Mouse (Mus musculus) kidney, postnatal 14 days (tissue): ENCODE data around the gene Zfp296.
"Not testable (repeated sequence)": the region's sequence is repeated elsewhere in the genome, so short reads cannot be mapped to it uniquely, and the experiment has no call there.

ENCODE experiments used
- DNase-seq: peaks from one replicate; pipeline ENCODE4 v3.0.0; 2022; ENCODE audit warnings: mixed read lengths

Zfp296 gene

GRCm38 (mm10) chr7:19562643-19563410 lies 14.3 kb upstream of the Zfp296 start, which contains the start of gene Ppp1r37:
Gene Ppp1r37, minus strand, starts transcription at chr7:19563076.
- DNase-seq, result peak; percentile 68

- no peak for DNase-seq
Observed at GRCm38 (mm10) chr7:19563884-19564283, 13.2 kb upstream of the Zfp296 start.

- DNase-seq, result no peak
Observed at GRCm38 (mm10) chr7:19564455-19564854, 12.6 kb upstream of the Zfp296 start.

GRCm38 (mm10) chr7:19565803-19566202 lies 11.3 kb upstream of the Zfp296 start:
- no peak for DNase-seq

- DNase-seq, result peak; percentile 68
Observed at GRCm38 (mm10) chr7:19567426-19567825, 9.7 kb upstream of the Zfp296 start.

GRCm38 (mm10) chr7:19569647-19570046 lies 7.4 kb upstream of the Zfp296 start:
- DNase-seq, result no peak

GRCm38 (mm10) chr7:19572926-19573775 lies 3.9 kb upstream of the Zfp296 start:
- DNase-seq, result peak; percentile 87

GRCm38 (mm10) chr7:19573776-19574140 lies 3.3 kb upstream of the Zfp296 start:
- no peak for DNase-seq

- no peak for DNase-seq
Observed at GRCm38 (mm10) chr7:19575559-19575958, 1.5 kb upstream of the Zfp296 start.

GRCm38 (mm10) chr7:19577877-19578414 lies 859 bp downstream of the Zfp296 start:
- no peak for DNase-seq

- DNase-seq, result no peak
Observed at GRCm38 (mm10) chr7:19578436-19578835, 1.3 kb downstream of the Zfp296 start.

GRCm38 (mm10) chr7:19579751-19580150 lies 2.7 kb downstream of the Zfp296 start:
- no peak for DNase-seq

GRCm38 (mm10) chr7:19580634-19581033 lies 3.5 kb downstream of the Zfp296 start:
- DNase-seq, result no peak

- DNase-seq, result no peak
Observed at GRCm38 (mm10) chr7:19586269-19586668, 9.2 kb downstream of the Zfp296 start.

GRCm38 (mm10) chr7:19589207-19589606 lies 12.1 kb downstream of the Zfp296 start:
- peak; percentile 59 for DNase-seq

- peak; percentile 80 for DNase-seq
Observed at GRCm38 (mm10) chr7:19589917-19590316, 12.8 kb downstream of the Zfp296 start.

GRCm38 (mm10) chr7:19593061-19593730 lies 16.1 kb downstream of the Zfp296 start:
- DNase-seq, result no peak

- no peak for DNase-seq
Observed at GRCm38 (mm10) chr7:19600562-19600961, 23.5 kb downstream of the Zfp296 start.

GRCm38 (mm10) chr7:19603055-19603454 lies 26.0 kb downstream of the Zfp296 start:
- DNase-seq, result no peak

GRCm38 (mm10) chr7:19603849-19604605 lies 26.9 kb downstream of the Zfp296 start, which contains the start of gene Clasrp:
Gene Clasrp, minus strand, starts transcription at chr7:19604486.
- DNase-seq, result peak; percentile 97

- DNase-seq, result not testable (repeated sequence)
Observed at GRCm38 (mm10) chr7:19604606-19605214, 27.6 kb downstream of the Zfp296 start.

- no peak for DNase-seq
Observed at GRCm38 (mm10) chr7:19607291-19607690, 30.2 kb downstream of the Zfp296 start.
